Mouse (Mus musculus) CD8-positive naive resting alpha-beta T cell, adult 57 days (primary cell): ENCODE data around the gene Sctr. TPM values are rescaled to one million over a fixed set of nuclear protein-coding genes. Genes with fewer than 3 reads are reported as not detected.

ENCODE experiments used
- total RNA-seq: library from RNA; stranded (reverse); gene quantifications from one replicate; pipeline ENCODE4 v1.2.4, GENCODE M21; 2023

The Sctr gene
- total RNA-seq: not detected

GRCm38 (mm10) chr1:120006844-120007790, at the start of gene Sctr:
Sctr (plus strand) TSS chr1:120006894.

GRCm38 (mm10) chr1:119996798-119997581, 9.7 kb upstream of the Sctr start, which contains the start of gene Cfap221:
Cfap221 (minus strand) TSS chr1:119997234.

GRCm38 (mm10) chr1:120073519-120074306, 67.0 kb downstream of the Sctr start, which contains the start of gene Tmem37:
Tmem37 (minus strand) TSS chr1:120074074.

Other genes starting within 250 kb of the Sctr start
- gene Ptpn4, start 169.3 kb upstream of the Sctr start, total RNA-seq: 34.9 TPM
- 4.6 TPM for gene Tmem177, start 93.7 kb upstream of the Sctr start, total RNA-seq
- not detected for gene Cfap221, start 9.7 kb upstream of the Sctr start, total RNA-seq
- not detected for gene Tmem37, start 67.2 kb downstream of the Sctr start, total RNA-seq
- 33.7 TPM for gene Dbi, start 114.2 kb downstream of the Sctr start, total RNA-seq
- gene 3110009E18Rik, start 114.3 kb downstream of the Sctr start, total RNA-seq: 15.2 TPM